Mouse (Mus musculus): ENCODE data around the gene Mta2. TPM values are rescaled to one million over a fixed set of nuclear protein-coding genes. Genes with fewer than 3 reads are reported as not detected.

The Mta2 gene
- polyA plus RNA-seq, 1 experiment from 2014 or later = 106 TPM

- H3K27ac ChIP-seq (ENCODE audit: poor library complexity, severe bottlenecking) = peak overlapping the region; percentile 13; the same call in 1 of the 2 replicates
- H3K4me2 ChIP-seq = peak overlapping the region; percentile 50
- H3K36me3 ChIP-seq = peaks cover 64% of the 10 kb centered on the region
- H3K9ac ChIP-seq = 0 out of 2 replicates have a peak overlapping the region, but pooled peaks have one; percentile 33
- H3K27me3 ChIP-seq (replicated peaks) = no peaks in the 10 kb centered on the region
- no peak for ATAC-seq (ENCODE audit: insufficient number of reproducible peaks, low FRiP score)
- 82% methylated on average over 6 of the region's 6 CpGs for WGBS
- peaks cover 34% of the 10 kb centered on the region for H3K4me1 ChIP-seq (replicated peaks)
- no peaks in the 10 kb centered on the region for H3K9me3 ChIP-seq (replicated peaks)
- peak overlapping the region; percentile 18 for H3K4me3 ChIP-seq
These were observed 3.6 kb downstream of the Mta2 start for GRCm38 (mm10) chr19:8945251-8945650.

DNA sequence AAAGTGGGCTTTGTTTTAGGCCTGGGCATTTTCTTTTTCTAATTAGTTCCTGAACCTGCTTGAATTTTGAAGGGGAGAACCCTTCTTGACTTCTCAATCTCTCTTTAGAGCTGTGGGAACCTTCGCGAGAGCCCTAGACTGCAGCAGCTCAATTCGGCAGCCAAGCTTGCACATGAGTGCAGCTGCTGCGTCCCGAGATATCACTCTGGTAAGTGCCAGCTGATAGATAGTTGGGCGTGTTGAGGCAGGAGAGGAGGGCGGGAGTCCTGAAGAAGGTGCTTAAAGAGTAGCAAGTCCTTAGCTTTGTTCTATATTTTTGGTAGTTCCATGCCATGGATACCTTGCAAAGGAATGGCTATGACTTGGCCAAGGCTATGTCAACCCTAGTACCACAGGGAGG, 5.3 kb downstream of the Mta2 start:
- Histone ChIP-seq H3K36me3 (peaks cover 81% of the 10 kb centered on the region), H3K9me3 (replicated peaks) (no peaks in the 10 kb centered on the region), H3K27me3 (replicated peaks) (no peaks in the 10 kb centered on the region), H3K9ac (no peak overlapping the region), H3K4me2 (no peak overlapping the region), H3K4me3 (no peak overlapping the region), H3K4me1 (replicated peaks) (peaks cover 23% of the 10 kb centered on the region), H3K27ac (ENCODE audit: poor library complexity, severe bottlenecking) (no peak overlapping the region)
- ATAC-seq (ENCODE audit: insufficient number of reproducible peaks, low FRiP score) = no peak
- WGBS = 84% methylated on average over 7 of the region's 7 CpGs

DNA sequence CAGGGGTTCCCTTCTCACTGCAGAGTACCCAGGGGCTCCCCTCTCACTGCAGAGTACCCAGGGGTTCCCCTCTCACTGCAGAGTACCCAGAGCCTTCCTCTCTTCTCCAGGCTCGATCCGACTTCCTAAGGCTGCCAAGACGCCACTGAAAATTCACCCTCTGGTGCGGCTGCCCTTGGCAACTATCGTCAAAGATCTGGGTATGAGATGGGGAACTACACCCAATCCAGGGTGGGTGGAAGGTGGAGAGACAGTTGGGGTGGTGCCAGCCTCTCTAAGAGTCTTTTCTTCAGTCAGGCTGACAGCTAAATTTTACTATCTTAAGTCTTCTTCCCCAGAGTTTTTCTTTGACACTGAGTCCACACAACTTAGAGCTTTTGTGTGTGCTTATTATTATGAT, 8.5 kb downstream of the Mta2 start:
- no peak overlapping the region for H3K9ac ChIP-seq
- no peak overlapping the region for H3K4me3 ChIP-seq
- no peaks in the 10 kb centered on the region for H3K9me3 ChIP-seq (replicated peaks)
- peaks cover 19% of the 10 kb centered on the region for H3K4me1 ChIP-seq (replicated peaks)
- H3K4me2 ChIP-seq = no peak overlapping the region
- no peak overlapping the region for H3K27ac ChIP-seq (ENCODE audit: poor library complexity, severe bottlenecking)
- ATAC-seq (ENCODE audit: insufficient number of reproducible peaks, low FRiP score) = no peak
- H3K27me3 ChIP-seq (replicated peaks) = no peaks in the 10 kb centered on the region
- WGBS = 94% methylated on average over 5 of the region's 5 CpGs
- peaks cover 74% of the 10 kb centered on the region for H3K36me3 ChIP-seq

DNA sequence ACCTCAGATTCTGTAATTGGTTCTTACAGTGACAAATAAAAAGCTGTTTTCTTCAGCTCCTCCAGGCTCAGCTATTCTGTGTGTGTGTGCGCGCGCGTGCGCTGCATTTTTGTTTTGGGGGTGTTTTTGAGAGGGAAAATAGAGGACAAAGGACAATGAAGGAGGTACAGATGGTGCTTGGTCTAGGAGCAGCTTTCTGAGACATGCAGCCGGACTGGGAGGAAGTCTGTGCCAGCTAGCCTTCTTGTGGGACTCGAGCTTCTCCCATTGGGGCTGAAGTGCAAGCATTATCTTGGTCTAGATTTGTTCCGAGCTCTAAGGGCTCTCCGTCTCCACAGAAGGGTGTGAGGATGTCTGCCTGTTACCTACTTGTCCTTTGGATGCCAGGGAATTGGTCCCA, 10.6 kb downstream of the Mta2 start:
- no peak overlapping the region for H3K27ac ChIP-seq (ENCODE audit: poor library complexity, severe bottlenecking)
- H3K9ac ChIP-seq = no peak overlapping the region; the same call in 1 of the 2 replicates
- no peaks in the 10 kb centered on the region for H3K27me3 ChIP-seq (replicated peaks)
- H3K9me3 ChIP-seq (replicated peaks) = no peaks in the 10 kb centered on the region
- 88% methylated on average over 9 of the region's 9 CpGs for WGBS
- ATAC-seq (ENCODE audit: insufficient number of reproducible peaks, low FRiP score) = no peak
- H3K36me3 ChIP-seq = peaks cover 73% of the 10 kb centered on the region
- 0 out of 2 replicates have a peak overlapping the region, but pooled peaks have one; percentile 81 for H3K4me2 ChIP-seq
- H3K4me1 ChIP-seq (replicated peaks) = peaks cover 16% of the 10 kb centered on the region
- no peak overlapping the region for H3K4me3 ChIP-seq

GRCm38 (mm10) chr19:8953135-8954039, 11.7 kb downstream of the Mta2 start, which contains the start of gene Tut1:
Gene Tut1, plus strand, starts transcription at chr19:8953847.
- H3K27ac ChIP-seq (ENCODE audit: poor library complexity, severe bottlenecking) = peak within 1 kb of the TSS; percentile 76
- peak within 1 kb of the TSS; percentile 87 for H3K4me3 ChIP-seq
- no peaks in the 10 kb centered on the region for H3K27me3 ChIP-seq (replicated peaks)
- peak within 1 kb of the TSS; percentile 81 for H3K4me2 ChIP-seq
- peaks cover 71% of the 10 kb centered on the region for H3K36me3 ChIP-seq
- H3K9ac ChIP-seq = peak within 1 kb of the TSS; percentile 86
- H3K4me1 ChIP-seq (replicated peaks) = peaks cover 16% of the 10 kb centered on the region
- ATAC-seq (ENCODE audit: insufficient number of reproducible peaks, low FRiP score) = peak; percentile 90
- WGBS = 1% methylated on average over 46 of the region's 46 CpGs
- no peaks in the 10 kb centered on the region for H3K9me3 ChIP-seq (replicated peaks)

GRCm38 (mm10) chr19:8954171-8954570, 12.5 kb downstream of the Mta2 start:
- H3K36me3 ChIP-seq = peaks cover 69% of the 10 kb centered on the region
- 10% methylated on average over 9 of the region's 9 CpGs for WGBS
- ATAC-seq (ENCODE audit: insufficient number of reproducible peaks, low FRiP score) = no peak
- no peaks in the 10 kb centered on the region for H3K27me3 ChIP-seq (replicated peaks)
- peaks cover 16% of the 10 kb centered on the region for H3K4me1 ChIP-seq (replicated peaks)
- peak overlapping the region; percentile 87 for H3K4me3 ChIP-seq
- H3K9ac ChIP-seq = peak overlapping the region; percentile 86
- peak overlapping the region; percentile 65 for H3K27ac ChIP-seq (ENCODE audit: poor library complexity, severe bottlenecking)
- peak overlapping the region; percentile 81 for H3K4me2 ChIP-seq
- H3K9me3 ChIP-seq (replicated peaks) = no peaks in the 10 kb centered on the region

DNA sequence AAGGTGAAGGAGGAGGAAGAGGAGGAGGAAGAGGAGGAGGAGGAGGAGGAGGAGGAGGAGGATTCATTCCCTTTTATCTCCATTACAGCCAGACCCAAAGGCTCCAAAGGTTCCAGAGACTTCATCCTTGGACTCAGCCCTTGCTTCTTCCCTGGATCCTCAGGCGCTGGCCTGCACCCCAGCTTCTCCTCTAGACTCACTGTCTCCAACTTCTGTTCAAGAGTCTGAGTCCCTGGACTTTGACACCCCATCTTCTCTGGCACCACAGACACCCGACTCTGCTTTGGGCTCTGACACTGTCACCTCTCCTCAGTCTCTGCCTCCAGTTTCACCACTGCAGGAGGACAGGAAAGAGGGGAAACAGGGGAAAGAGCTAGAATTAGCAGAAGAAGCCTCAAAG, 20.6 kb downstream of the Mta2 start:
- H3K4me1 ChIP-seq (replicated peaks) = peaks cover 12% of the 10 kb centered on the region
- no peak for ATAC-seq (ENCODE audit: insufficient number of reproducible peaks, low FRiP score)
- H3K27ac ChIP-seq (ENCODE audit: poor library complexity, severe bottlenecking) = no peak overlapping the region
- H3K4me2 ChIP-seq = no peak overlapping the region
- peaks cover 83% of the 10 kb centered on the region for H3K36me3 ChIP-seq
- H3K9ac ChIP-seq = no peak overlapping the region
- H3K27me3 ChIP-seq (replicated peaks) = no peaks in the 10 kb centered on the region
- no peaks in the 10 kb centered on the region for H3K9me3 ChIP-seq (replicated peaks)
- H3K4me3 ChIP-seq = no peak overlapping the region
- WGBS = 81% methylated on average over 2 of the region's 2 CpGs

- H3K4me2 ChIP-seq = no peak overlapping the region
- peaks cover 23% of the 10 kb centered on the region for H3K4me1 ChIP-seq (replicated peaks)
- no peaks in the 10 kb centered on the region for H3K9me3 ChIP-seq (replicated peaks)
- H3K27me3 ChIP-seq (replicated peaks) = no peaks in the 10 kb centered on the region
- ATAC-seq (ENCODE audit: insufficient number of reproducible peaks, low FRiP score) = no peak
- peaks cover 75% of the 10 kb centered on the region for H3K36me3 ChIP-seq
- no peak overlapping the region for H3K27ac ChIP-seq (ENCODE audit: poor library complexity, severe bottlenecking)
- 89% methylated on average over 11 of the region's 11 CpGs for WGBS
- H3K9ac ChIP-seq = peak overlapping the region; percentile 72; the same call in 1 of the 2 replicates
- no peak overlapping the region for H3K4me3 ChIP-seq
These were observed 23.4 kb downstream of the Mta2 start for GRCm38 (mm10) chr19:8965075-8965474.

GRCm38 (mm10) chr19:8965771-8966170, 24.1 kb downstream of the Mta2 start:
- peak overlapping the region; percentile 89 for H3K4me3 ChIP-seq
- H3K27me3 ChIP-seq (replicated peaks) = no peaks in the 10 kb centered on the region
- H3K36me3 ChIP-seq = peaks cover 75% of the 10 kb centered on the region
- H3K9ac ChIP-seq = peak overlapping the region; percentile 72
- H3K4me2 ChIP-seq = peak overlapping the region; percentile 75
- H3K9me3 ChIP-seq (replicated peaks) = no peaks in the 10 kb centered on the region
- WGBS = 73% methylated on average over 8 of the region's 8 CpGs
- no peak for ATAC-seq (ENCODE audit: insufficient number of reproducible peaks, low FRiP score)
- peaks cover 23% of the 10 kb centered on the region for H3K4me1 ChIP-seq (replicated peaks)
- H3K27ac ChIP-seq (ENCODE audit: poor library complexity, severe bottlenecking) = peak overlapping the region; percentile 92

- Histone ChIP-seq H3K27me3 (replicated peaks) (no peaks in the 10 kb centered on the region), H3K4me3 (peak overlapping the region; percentile 89), H3K4me1 (replicated peaks) (peaks cover 23% of the 10 kb centered on the region), H3K9me3 (replicated peaks) (no peaks in the 10 kb centered on the region), H3K27ac (ENCODE audit: poor library complexity, severe bottlenecking) (peak overlapping the region; percentile 92), H3K4me2 (peak overlapping the region; percentile 75), H3K36me3 (peaks cover 75% of the 10 kb centered on the region), H3K9ac (peak overlapping the region; percentile 72)
- no peak for ATAC-seq (ENCODE audit: insufficient number of reproducible peaks, low FRiP score)
- WGBS = 35% methylated on average over 5 of the region's 5 CpGs
These were observed 24.5 kb downstream of the Mta2 start for GRCm38 (mm10) chr19:8966198-8966589.

GRCm38 (mm10) chr19:8966590-8967372, 25.1 kb downstream of the Mta2 start, which contains the start of gene Eef1g:
Gene Eef1g, plus strand, starts transcription at chr19:8967041.
- ATAC-seq (ENCODE audit: insufficient number of reproducible peaks, low FRiP score) = peak; percentile 100
- peak within 1 kb of the TSS; percentile 96 for H3K9ac ChIP-seq
- no peaks in the 10 kb centered on the region for H3K27me3 ChIP-seq (replicated peaks)
- H3K4me3 ChIP-seq = peak within 1 kb of the TSS; percentile 89
- H3K36me3 ChIP-seq = peaks cover 75% of the 10 kb centered on the region
- H3K4me1 ChIP-seq (replicated peaks) = peaks cover 23% of the 10 kb centered on the region
- H3K27ac ChIP-seq (ENCODE audit: poor library complexity, severe bottlenecking) = peak within 1 kb of the TSS; percentile 92
- no peaks in the 10 kb centered on the region for H3K9me3 ChIP-seq (replicated peaks)
- WGBS = under 1% methylated on average over 52 of the region's 52 CpGs
- peak within 1 kb of the TSS; percentile 93 for H3K4me2 ChIP-seq

Data from heart, embryonic 12.5 days (tissue).